Mouse (Mus musculus) heart, postnatal 0 days (tissue): ENCODE data around the gene Erp29. TPM values are rescaled to one million over a fixed set of nuclear protein-coding genes. Genes with fewer than 3 reads are reported as not detected.

Experiments used
- ATAC-seq: fragments of 200-750 bp; cut with Nextera tagmentation; 2 replicates; pipeline ENCODE4 v1.8.0; 2017; ENCODE audit warnings: low read depth, moderate number of reproducible peaks, moderate library complexity; ENCODE audit not compliant: insufficient read depth
- DNase-seq: peaks from one replicate; pipeline ENCODE4 v3.0.0-alpha.2; 2016; ENCODE audit warnings: low spot score
- H3K27ac ChIP-seq: fragments of 300-500 bp; sonication (generic); 2 replicates; pipeline ENCODE4 v1.5.1; 2014; ENCODE audit warnings: low read depth, mild to moderate bottlenecking
- H3K27me3 ChIP-seq: fragments of 300-500 bp; sonication (generic); 2 replicates; pipeline ENCODE4 v1.6.1; 2014; ENCODE audit warnings: low read length, mixed read lengths; ENCODE audit not compliant: control insufficient read depth, insufficient read depth
- H3K36me3 ChIP-seq: fragments of 300-500 bp; sonication (generic); replicated peaks from 2 replicates; pipeline ENCODE4 v1.6.1; 2014; ENCODE audit warnings: low read length, mixed read lengths; ENCODE audit not compliant: control insufficient read depth, insufficient read depth
- H3K4me1 ChIP-seq: fragments of 300-500 bp; sonication (generic); 2 replicates; pipeline ENCODE4 v1.6.1; 2014; ENCODE audit warnings: antibody characterized with exemption; ENCODE audit not compliant: control insufficient read depth, insufficient read depth
- H3K4me2 ChIP-seq: fragments of 300-500 bp; sonication (generic); 2 replicates; pipeline ENCODE4 v1.6.1; 2014; ENCODE audit warnings: low read depth, mild to moderate bottlenecking, low read length, moderate library complexity
- H3K4me3 ChIP-seq: fragments of 300-500 bp; sonication (generic); 2 replicates; pipeline ENCODE4 v1.5.1; 2014; ENCODE audit warnings: low read depth, low read length
- H3K9ac ChIP-seq: fragments of 300-500 bp; sonication (generic); replicated peaks from 2 replicates; pipeline ENCODE4 v1.6.1; 2014; ENCODE audit warnings: low read depth, low read length, mixed read lengths
- H3K9me3 ChIP-seq: fragments of 300-500 bp; sonication (generic); replicated peaks from 2 replicates; pipeline ENCODE4 v1.6.1; 2016; ENCODE audit warnings: low read length; ENCODE audit not compliant: control insufficient read depth
- CTCF ChIP-seq: IDR thresholded peaks from 2 replicates; pipeline ENCODE4 v1.5.1; 2016; ENCODE audit warnings: antibody characterized with exemption, control low read depth, low read depth
- EP300 ChIP-seq: IDR thresholded peaks from 2 replicates; pipeline ENCODE4 v1.6.1; 2016; ENCODE audit warnings: antibody characterized with exemption, low read depth
- whole genome bisulfite sequencing: fragments of 180-500 bp; shearing (Covaris S2); extraction: QIAGEN DNeasy Blood & Tissue Kit; methylation state at CpG from one replicate; pipeline ENCODE4 v1.1.7; 2014; 5-methylcytosine and 5-hydroxymethylcytosine counted together
- polyA plus RNA-seq: library from polyadenylated mRNA; unstranded; fragments of >200 nt; fragmentation: Nextera tagmentation; extraction: Ambion mirVana; gene quantifications from 2 replicates; pipeline ENCODE4 v1.2.1, GENCODE M21; 2015
- total RNA-seq: library from RNA; depleted of rRNA; stranded (reverse); fragments of >200 nt; gene quantifications from 2 replicates; pipeline ENCODE4 v1.2.3, GENCODE M21; 2014; ENCODE audit warnings: low replicate concordance

Gene Erp29
- total and polyA plus RNA-seq, 2 experiments from 2014 or later: 32.5 to 89.3 TPM

- H3K27ac ChIP-seq: no peak overlapping the region
- WGBS: 75% methylated on average over 3 of the region's 3 CpGs
- no peaks in the 10 kb centered on the region for H3K27me3 ChIP-seq
- H3K36me3 ChIP-seq: no peaks in the 10 kb centered on the region
- TF ChIP-seq CTCF: no peak
- no peak for TF ChIP-seq EP300
- no peaks in the 10 kb centered on the region for H3K4me1 ChIP-seq
- H3K9ac ChIP-seq: no peak overlapping the region
- no peak overlapping the region for H3K4me3 ChIP-seq
- DNase-seq (no peak), ATAC-seq (no peak)
- H3K4me2 ChIP-seq: no peak overlapping the region
- H3K9me3 ChIP-seq: no peaks in the 10 kb centered on the region
These were observed 58.9 kb downstream of the Erp29 start for GRCm38 (mm10) chr5:121393402-121393801.

- H3K4me1 ChIP-seq: no peaks in the 10 kb centered on the region
- no peak overlapping the region for H3K4me3 ChIP-seq
- no peak overlapping the region for H3K27ac ChIP-seq
- H3K4me2 ChIP-seq: no peak overlapping the region
- no peak for ATAC-seq
- H3K36me3 ChIP-seq: no peaks in the 10 kb centered on the region
- DNase-seq: peak; percentile 34
- H3K9me3 ChIP-seq: no peaks in the 10 kb centered on the region
- H3K27me3 ChIP-seq: no peaks in the 10 kb centered on the region
- TF ChIP-seq CTCF: peak; percentile 68
- TF ChIP-seq EP300: no peak
- WGBS: 50% methylated on average over 16 of the region's 16 CpGs
- H3K9ac ChIP-seq: no peak overlapping the region
These were observed 59.5 kb downstream of the Erp29 start for GRCm38 (mm10) chr5:121392667-121393380.

- TF ChIP-seq EP300 (no peak), CTCF (no peak)
- DNase-seq: no peak
- H3K9ac ChIP-seq: no peak overlapping the region
- ATAC-seq: no peak
- H3K9me3 ChIP-seq: no peaks in the 10 kb centered on the region
- H3K36me3 ChIP-seq: no peaks in the 10 kb centered on the region
- no peaks in the 10 kb centered on the region for H3K27me3 ChIP-seq
- H3K4me3 ChIP-seq: no peak overlapping the region
- no peak overlapping the region for H3K27ac ChIP-seq
- no peak overlapping the region for H3K4me2 ChIP-seq
- peaks cover 4% of the 10 kb centered on the region; the same call in 1 of the 2 replicates for H3K4me1 ChIP-seq
These were observed 62.6 kb downstream of the Erp29 start for GRCm38 (mm10) chr5:121389691-121390090.

- Histone ChIP-seq H3K4me3 (no peak overlapping the region), H3K9me3 (no peaks in the 10 kb centered on the region), H3K27me3 (no peaks in the 10 kb centered on the region), H3K27ac (no peak overlapping the region), H3K4me1 (peaks cover 4% of the 10 kb centered on the region; the same call in 1 of the 2 replicates), H3K4me2 (no peak overlapping the region), H3K36me3 (no peaks in the 10 kb centered on the region), H3K9ac (no peak overlapping the region)
- ATAC-seq: no peak
- TF ChIP-seq CTCF: no peak
- TF ChIP-seq EP300: no peak
- no peak for DNase-seq
- WGBS: 64% methylated on average over 7 of the region's 7 CpGs
These were observed 63.2 kb downstream of the Erp29 start for GRCm38 (mm10) chr5:121389106-121389505.

GRCm38 (mm10) chr5:121387126-121387525 lies 65.2 kb downstream of the Erp29 start:
- no peak overlapping the region for H3K4me3 ChIP-seq
- 41% methylated on average over 4 of the region's 4 CpGs for WGBS
- peaks cover 4% of the 10 kb centered on the region; the same call in 1 of the 2 replicates for H3K4me1 ChIP-seq
- H3K36me3 ChIP-seq: peaks cover 9% of the 10 kb centered on the region; the same call in 1 of the 2 replicates
- no peaks in the 10 kb centered on the region for H3K27me3 ChIP-seq
- H3K9ac ChIP-seq: no peak overlapping the region
- no peak for TF ChIP-seq CTCF
- no peak for TF ChIP-seq EP300
- peak overlapping the region; percentile 31; the same call in 1 of the 2 replicates for H3K27ac ChIP-seq
- H3K4me2 ChIP-seq: no peak overlapping the region
- ATAC-seq (no peak), DNase-seq (no peak)
- no peaks in the 10 kb centered on the region for H3K9me3 ChIP-seq
